ENCODE assay signal across 8 mouse cellular contexts in the genomic region with DNA sequence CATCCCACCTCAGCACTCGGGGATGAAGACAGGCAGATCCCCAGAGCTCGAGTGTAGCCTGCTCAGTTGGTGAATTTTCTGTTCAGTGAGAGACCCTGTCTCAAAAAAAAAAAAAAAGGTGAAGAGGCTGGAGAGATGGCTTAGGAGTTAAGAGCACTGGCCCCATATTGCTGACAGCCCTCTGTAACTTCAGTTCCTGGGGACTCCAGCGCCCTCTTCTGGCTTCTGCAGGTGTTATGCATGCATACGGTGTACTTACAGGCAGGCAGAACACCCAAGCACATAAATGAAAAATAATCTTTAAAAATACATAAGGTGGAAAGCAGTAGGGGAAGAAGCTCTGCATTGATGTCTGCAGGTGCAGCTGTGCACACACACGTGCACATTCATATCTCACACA. TPM values are rescaled to one million over a fixed set of nuclear protein-coding genes. Genes with fewer than 3 reads are reported as not detected.
A peak's percentile ranks its signal among the peaks of the same experiment; 100 is the strongest.
DNase-seq lines count a peak whose midpoint lies in the region; ATAC-seq lines count a peak whose summit lies in the region.

No protein-coding gene starts in this region.

- H3K9ac ChIP-seq in kidney, embryonic 15.5 days: no peak overlapping the region
- no peak overlapping the region for H3K9ac ChIP-seq in liver, embryonic 13.5 days

- no peak overlapping the region for H3K27ac ChIP-seq in kidney, embryonic 15.5 days
- no peak overlapping the region for H3K27ac ChIP-seq in liver, embryonic 13.5 days

- peaks cover 63% of the 10 kb centered on the region for H3K36me3 ChIP-seq in kidney, embryonic 15.5 days
- peaks cover 32% of the 10 kb centered on the region for H3K36me3 ChIP-seq in liver, embryonic 13.5 days

- no peak overlapping the region for H3K4me2 ChIP-seq in kidney, embryonic 15.5 days
- H3K4me2 ChIP-seq in liver, embryonic 13.5 days: no peak overlapping the region

- no peaks in the 10 kb centered on the region for H3K27me3 ChIP-seq in kidney, embryonic 15.5 days
- no peaks in the 10 kb centered on the region for H3K27me3 ChIP-seq in liver, embryonic 13.5 days

- H3K4me1 ChIP-seq in kidney, embryonic 15.5 days: no peaks in the 10 kb centered on the region
- no peaks in the 10 kb centered on the region for H3K4me1 ChIP-seq in liver, embryonic 13.5 days (replicated peaks)

- DNase-seq in adrenal gland, postnatal 14 days: peak; percentile 73
- DNase-seq in adrenal gland, adult 2 months: no peak
- DNase-seq in kidney, postnatal 36 days: peak; percentile 18 to 59
- DNase-seq in ZHBTc4 (ENCODE audit: low read depth, low spot score): peak; percentile 81
- DNase-seq in liver, embryonic 13.5 days: no peak
- DNase-seq in thymus, postnatal 14 days: peak; percentile 69
- no peak for DNase-seq in left cerebral cortex, adult 8-10 months (ENCODE audit: low spot score in 2 of 2)

- no peak for ATAC-seq in kidney, embryonic 15.5 days (replicated peaks; ENCODE audit: low FRiP score)
- peak; percentile 31; the same call in 1 of the 2 replicates for ATAC-seq in liver, embryonic 13.5 days (ENCODE audit: low read depth)

- H3K4me3 ChIP-seq in kidney, embryonic 15.5 days (replicated peaks): no peak overlapping the region
- no peak overlapping the region for H3K4me3 ChIP-seq in liver, embryonic 13.5 days (replicated peaks)

- 64% methylated on average over 5 of the region's 5 CpGs for WGBS in kidney, embryonic 15.5 days
- WGBS in liver, embryonic 13.5 days (ENCODE audit: insufficient replicate concordance): 60% methylated on average over 5 of the region's 5 CpGs

- H3K9me3 ChIP-seq in kidney, embryonic 15.5 days (replicated peaks): no peaks in the 10 kb centered on the region
- H3K9me3 ChIP-seq in liver, embryonic 13.5 days (replicated peaks): no peaks in the 10 kb centered on the region

RNA-seq across cellular contexts. Expression of gene Polr3b, which starts 9.1 kb away (rescaled TPM):
- total RNA-seq in adrenal gland, postnatal 14 days (2021): 26.8 and 31.2 TPM in 2 replicates
- 10 to 100 TPM; 23.1 to 28.0 TPM for total RNA-seq in adrenal gland, adult 2 months (2021)
- polyA plus RNA-seq in adrenal gland, adult 2 months (2012; rRNA removed): 2.0 and 2.3 TPM in 2 replicates
- polyA plus RNA-seq in kidney, embryonic 15.5 days (2015; fragmentation: Nextera tagmentation; extraction: Ambion mirVana): 18.0 and 18.5 TPM in 2 replicates
- 5.7 and 8.4 TPM in 2 replicates for polyA plus RNA-seq in liver, embryonic 13.5 days (2015; fragmentation: Nextera tagmentation; extraction: Ambion mirVana)
- total RNA-seq in left cerebral cortex, adult 8-10 months (2022): 10 to 100 TPM; 14.2 to 16.4 (median 14.6) TPM

RNA-seq across cellular contexts. Expression of gene Tcp11l2, which starts 54.8 kb away (rescaled TPM):
- 52.3 and 53.0 TPM in 2 replicates for total RNA-seq in adrenal gland, postnatal 14 days (2021)
- 10 to 100 TPM; 35.0 to 41.7 TPM for total RNA-seq in adrenal gland, adult 2 months (2021)
- 35.9 and 48.1 TPM in 2 replicates for polyA plus RNA-seq in adrenal gland, adult 2 months (2012; rRNA removed)
- 15.3 and 16.8 TPM in 2 replicates for polyA plus RNA-seq in kidney, embryonic 15.5 days (2015; fragmentation: Nextera tagmentation; extraction: Ambion mirVana)
- 39.0 and 46.5 TPM in 2 replicates for polyA plus RNA-seq in liver, embryonic 13.5 days (2015; fragmentation: Nextera tagmentation; extraction: Ambion mirVana)
- total RNA-seq in left cerebral cortex, adult 8-10 months (2022): 10 to 100 TPM; 21.0 to 24.7 (median 22.5) TPM

Comparison
In these comparisons a context has a peak if more than half of its experiments do, and no peak if none do; other contexts are left out.
1. DNase-seq: peak in adrenal gland, postnatal 14 days (single experiment), kidney, postnatal 36 days (2 of 2), ZHBTc4 (single experiment) and thymus, postnatal 14 days (single experiment); none in adrenal gland, adult 2 months (single experiment), liver, embryonic 13.5 days (single experiment) and left cerebral cortex, adult 8-10 months (0 of 2).